Mouse (Mus musculus): ENCODE data around the gene Tmem206. TPM values are rescaled to one million over a fixed set of nuclear protein-coding genes. Genes with fewer than 3 reads are reported as not detected.

Tmem206 gene
- polyA plus RNA-seq, 1 experiment, result 8.4 TPM

- peak; percentile 38 for DNase-seq
- H3K4me1 ChIP-seq (ENCODE audit: control insufficient read depth, insufficient read depth, low read length), result no peaks in the 10 kb centered on the region
- WGBS, result 48% methylated on average over 5 of the region's 5 CpGs
- no peak overlapping the region for H3K4me3 ChIP-seq (replicated peaks; ENCODE audit: extremely low read depth, low read depth, low read length)
- no peak for TF ChIP-seq CTCF (IDR thresholded peaks at IDR 0.05; ENCODE audit: insufficient read depth, low read length)
- TF ChIP-seq POLR2A (IDR thresholded peaks at IDR 0.05; ENCODE audit: borderline replicate concordance, extremely low read depth, low read depth, low read length), result no peak
Measured at GRCm38 (mm10) chr1:191292348-191292747, 33.4 kb upstream of the Tmem206 start.

GRCm38 (mm10) chr1:191293051-191293450 is 32.7 kb upstream of the Tmem206 start:
- no peak for TF ChIP-seq CTCF (IDR thresholded peaks at IDR 0.05; ENCODE audit: insufficient read depth, low read length)
- no peak for TF ChIP-seq POLR2A (IDR thresholded peaks at IDR 0.05; ENCODE audit: borderline replicate concordance, extremely low read depth, low read depth, low read length)
- no peaks in the 10 kb centered on the region for H3K4me1 ChIP-seq (ENCODE audit: control insufficient read depth, insufficient read depth, low read length)
- WGBS, result 89% methylated on average over 2 of the region's 2 CpGs
- no peak overlapping the region for H3K4me3 ChIP-seq (replicated peaks; ENCODE audit: extremely low read depth, low read depth, low read length)
- no peak for DNase-seq

- 54% methylated on average over 9 of the region's 9 CpGs for WGBS
- no peak for TF ChIP-seq CTCF (IDR thresholded peaks at IDR 0.05; ENCODE audit: insufficient read depth, low read length)
- TF ChIP-seq POLR2A (IDR thresholded peaks at IDR 0.05; ENCODE audit: borderline replicate concordance, extremely low read depth, low read depth, low read length), result no peak
- no peak for DNase-seq
- Histone ChIP-seq H3K4me1 (ENCODE audit: control insufficient read depth, insufficient read depth, low read length) (no peaks in the 10 kb centered on the region), H3K4me3 (replicated peaks; ENCODE audit: extremely low read depth, low read depth, low read length) (no peak overlapping the region)
Measured at GRCm38 (mm10) chr1:191293996-191294795, 31.5 kb upstream of the Tmem206 start.

- WGBS, result 30% methylated on average over 3 of the region's 3 CpGs
- DNase-seq, result peak; percentile 5
- no peak for TF ChIP-seq CTCF (IDR thresholded peaks at IDR 0.05; ENCODE audit: insufficient read depth, low read length)
- no peak for TF ChIP-seq POLR2A (IDR thresholded peaks at IDR 0.05; ENCODE audit: borderline replicate concordance, extremely low read depth, low read depth, low read length)
Measured at GRCm38 (mm10) chr1:191295784-191296183, 29.9 kb upstream of the Tmem206 start.

GRCm38 (mm10) chr1:191296445-191296844 is 29.3 kb upstream of the Tmem206 start:
- 56% methylated on average over 5 of the region's 5 CpGs for WGBS
- no peaks in the 10 kb centered on the region for H3K4me1 ChIP-seq (ENCODE audit: control insufficient read depth, insufficient read depth, low read length)
- TF ChIP-seq POLR2A (IDR thresholded peaks at IDR 0.05; ENCODE audit: borderline replicate concordance, extremely low read depth, low read depth, low read length) (no peak), CTCF (IDR thresholded peaks at IDR 0.05; ENCODE audit: insufficient read depth, low read length) (no peak)
- H3K4me3 ChIP-seq (replicated peaks; ENCODE audit: extremely low read depth, low read depth, low read length), result no peak overlapping the region
- DNase-seq, result peak; percentile 51

More at GRCm38 (mm10) chr1:191295784-191296183, 29.9 kb upstream of the Tmem206 start:
- no peak overlapping the region for H3K4me3 ChIP-seq (replicated peaks; ENCODE audit: extremely low read depth, low read depth, low read length)
- no peaks in the 10 kb centered on the region for H3K4me1 ChIP-seq (ENCODE audit: control insufficient read depth, insufficient read depth, low read length)

- no peak overlapping the region for H3K4me3 ChIP-seq (replicated peaks; ENCODE audit: extremely low read depth, low read depth, low read length)
- TF ChIP-seq POLR2A (IDR thresholded peaks at IDR 0.05; ENCODE audit: borderline replicate concordance, extremely low read depth, low read depth, low read length), result no peak
- TF ChIP-seq CTCF (IDR thresholded peaks at IDR 0.05; ENCODE audit: insufficient read depth, low read length), result no peak
- WGBS, result 90% methylated on average over 4 of the region's 4 CpGs
- DNase-seq, result no peak
- no peaks in the 10 kb centered on the region; the same call in 1 of the 2 replicates for H3K4me1 ChIP-seq (ENCODE audit: control insufficient read depth, insufficient read depth, low read length)
Measured at GRCm38 (mm10) chr1:191298304-191298703, 27.4 kb upstream of the Tmem206 start.

GRCm38 (mm10) chr1:191299215-191299942 is 26.3 kb upstream of the Tmem206 start:
- Histone ChIP-seq H3K4me1 (ENCODE audit: control insufficient read depth, insufficient read depth, low read length) (no peaks in the 10 kb centered on the region; the same call in 1 of the 2 replicates), H3K4me3 (replicated peaks; ENCODE audit: extremely low read depth, low read depth, low read length) (no peak overlapping the region)
- peak; percentile 60 for DNase-seq
- peak; percentile 78 for TF ChIP-seq CTCF (IDR thresholded peaks at IDR 0.05; ENCODE audit: insufficient read depth, low read length)
- TF ChIP-seq POLR2A (IDR thresholded peaks at IDR 0.05; ENCODE audit: borderline replicate concordance, extremely low read depth, low read depth, low read length), result no peak
- 46% methylated on average over 11 of the region's 11 CpGs for WGBS

- TF ChIP-seq CTCF (IDR thresholded peaks at IDR 0.05; ENCODE audit: insufficient read depth, low read length), result no peak
- no peak for TF ChIP-seq POLR2A (IDR thresholded peaks at IDR 0.05; ENCODE audit: borderline replicate concordance, extremely low read depth, low read depth, low read length)
- H3K4me1 ChIP-seq (ENCODE audit: control insufficient read depth, insufficient read depth, low read length), result no peaks in the 10 kb centered on the region; the same call in 1 of the 2 replicates
- DNase-seq, result no peak
- 43% methylated on average over 4 of the region's 4 CpGs for WGBS
- H3K4me3 ChIP-seq (replicated peaks; ENCODE audit: extremely low read depth, low read depth, low read length), result no peak overlapping the region
Measured at GRCm38 (mm10) chr1:191301903-191302302, 23.8 kb upstream of the Tmem206 start.

GRCm38 (mm10) chr1:191303736-191304135 is 22.0 kb upstream of the Tmem206 start:
- 57% methylated on average over 3 of the region's 3 CpGs for whole genome bisulfite sequencing
- TF ChIP-seq CTCF (IDR thresholded peaks at IDR 0.05; ENCODE audit: insufficient read depth, low read length) (no peak), POLR2A (IDR thresholded peaks at IDR 0.05; ENCODE audit: borderline replicate concordance, extremely low read depth, low read depth, low read length) (no peak)
- DNase-seq, result peak; percentile 59
- Histone ChIP-seq H3K4me3 (replicated peaks; ENCODE audit: extremely low read depth, low read depth, low read length) (no peak overlapping the region), H3K4me1 (ENCODE audit: control insufficient read depth, insufficient read depth, low read length) (no peaks in the 10 kb centered on the region; the same call in 1 of the 2 replicates)

All from lung, adult 2 months (tissue).